Mouse (Mus musculus): ENCODE results near the gene Pkdrej.

DNA sequence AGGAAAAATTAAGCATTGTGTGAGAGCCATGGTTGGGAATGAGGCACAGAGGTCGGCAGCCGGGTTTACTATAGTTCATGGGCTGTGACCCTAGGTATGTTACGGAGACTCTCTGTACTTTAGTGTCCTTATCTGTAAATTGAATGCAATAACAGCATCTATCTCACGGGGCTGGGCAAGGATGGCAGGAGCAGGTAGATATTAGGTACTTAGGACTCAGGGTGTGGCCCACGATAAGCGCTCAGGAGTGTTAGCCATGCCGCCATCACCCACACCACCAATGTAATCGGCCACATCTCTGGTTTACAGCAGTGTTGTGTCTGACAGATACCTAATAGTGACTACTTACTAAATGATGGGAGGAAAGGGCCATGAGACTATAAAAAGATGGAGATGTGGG lies 52.5 kb downstream of the Pkdrej start:
- no peak for TF ChIP-seq MAFK (IDR thresholded peaks at IDR 0.05; ENCODE audit: insufficient read depth, low read depth, low read length)
- TF ChIP-seq CHD2 (IDR thresholded peaks at IDR 0.05; ENCODE audit: low read depth, low read length): no peak
- TF ChIP-seq ZNF384 (IDR thresholded peaks at IDR 0.05; ENCODE audit: low read depth, low read length): no peak
- no peak for TF ChIP-seq ZC3H11A (IDR thresholded peaks at IDR 0.05; ENCODE audit: borderline replicate concordance, low read depth, low read length)
